9 mouse cellular contexts compared by ENCODE assay signal in genomic region chr15:87547022-87547421, GRCm38 (mm10). TPM values are rescaled to one million over a fixed set of nuclear protein-coding genes. Genes with fewer than 3 reads are reported as not detected.
A peak's percentile ranks its signal among the peaks of the same experiment; 100 is the strongest.
DNase-seq lines count a peak whose midpoint lies in the region; ATAC-seq lines count a peak whose summit lies in the region.
"Had no signal": no experiment of that assay in that cellular context is flagged by ENCODE, and none has a peak within 500 bp of the region (broad histone marks: within the 10 kb centered on the region; RNA-seq: fewer than 3 reads in every experiment).

No protein-coding gene starts in this region.

- peaks cover 15% of the 10 kb centered on the region; the same call in 1 of the 2 replicates for H3K27me3 ChIP-seq in forebrain, embryonic 13.5 days

- peaks cover 73% of the 10 kb centered on the region for H3K4me1 ChIP-seq in forebrain, embryonic 13.5 days

- no peaks in the 10 kb centered on the region for H3K9me3 ChIP-seq in forebrain, embryonic 13.5 days (replicated peaks)

- no peak overlapping the region for H3K27ac ChIP-seq in forebrain, embryonic 13.5 days

- peak overlapping the region; percentile 18; the same call in 1 of the 2 replicates for H3K9ac ChIP-seq in forebrain, embryonic 13.5 days

- H3K4me2 ChIP-seq in forebrain, embryonic 13.5 days: peak overlapping the region; percentile 81

- ATAC-seq in forebrain, embryonic 13.5 days: 0 out of 2 replicates have a peak, but pooled peaks have one; percentile 48

- H3K4me3 ChIP-seq in forebrain, embryonic 13.5 days: 0 out of 2 replicates have a peak overlapping the region, but pooled peaks have one; percentile 12

- DNase-seq in ES-CJ7 (ENCODE audit: low read depth, low spot score): peak; percentile 35
- peak; percentile 67 for DNase-seq in R1 (ENCODE audit: low read depth, low spot score)
- DNase-seq in left cerebral cortex, postnatal 14 days (ENCODE audit: low spot score in 2 of 2): peak; percentile 82 to 89
- DNase-seq in right cerebral cortex, adult 2 months (ENCODE audit: low spot score in 2 of 2): peak; percentile 78 to 82
- no peak for DNase-seq in gastrocnemius, adult 8-10 months (ENCODE audit: low spot score in 2 of 2)
- no peak for DNase-seq in thymus, adult 18-20 months
- DNase-seq in heart, postnatal 36 days: no peak

- intact Hi-C loops in left cerebral cortex, postnatal 14 days (cut with DNase I): loop anchor here (5.0 to 10.0 kb wide), 2 partner anchors 75 to 1302 kb away; no protein-coding TSS in a partner anchor
- intact Hi-C loops in heart, postnatal 36 days (cut with DNase I): loop anchor here (5.0 kb wide), 1 partner anchor 180 kb away; no protein-coding TSS in a partner anchor

- WGBS in forebrain, embryonic 13.5 days: 21% methylated on average over 5 of the region's 5 CpGs

- H3K36me3 ChIP-seq in forebrain, embryonic 13.5 days (ENCODE audit: poor library complexity, severe bottlenecking): no peaks in the 10 kb centered on the region

RNA-seq across cellular contexts. Expression of gene Fam19a5, which starts 2.9 kb away (rescaled TPM):
- 11.1 and 12.9 TPM in 2 replicates for polyA plus RNA-seq in forebrain, embryonic 13.5 days (2015; fragmentation: Nextera tagmentation; extraction: Ambion mirVana)
- 100 to 1,000 TPM; 103 to 106 TPM for total RNA-seq in left cerebral cortex, postnatal 14 days (2021)
- 1 to 10 TPM; 2.4 to 4.3 (median 3.1) TPM for total RNA-seq in gastrocnemius, adult 8-10 months (2022)
- 1 to 10 TPM; 2.6 to 3.8 TPM for total RNA-seq in heart, postnatal 36 days (2021)
- total RNA-seq: neutrophil, adult 5-6 weeks had no signal

Comparison
In these comparisons a context has a peak if more than half of its experiments do, and no peak if none do; other contexts are left out.
1. DNase-seq: peak in ES-CJ7 (single experiment), R1 (single experiment), left cerebral cortex, postnatal 14 days (2 of 2) and right cerebral cortex, adult 2 months (2 of 2); none in gastrocnemius, adult 8-10 months (0 of 2), thymus, adult 18-20 months (0 of 2) and heart, postnatal 36 days (0 of 2).
2. RNA of gene Fam19a5, which starts 2.9 kb away (total RNA-seq): 103 to 106 TPM in left cerebral cortex, postnatal 14 days; 2.6 to 3.8 TPM in heart, postnatal 36 days and 2.4 to 4.3 TPM in gastrocnemius, adult 8-10 months; every median in the first group is over 10 times any median in the second.